Mouse (Mus musculus) ES-Bruce4 (cell line): ENCODE measurements around the gene Cxcr4. TPM values are rescaled to one million over a fixed set of nuclear protein-coding genes. Genes with fewer than 3 reads are reported as not detected.

Experiments used
- H3K27ac ChIP-seq: 2 replicates; pipeline ENCODE4 v1.5.1; 2012; ENCODE audit warnings: low read length, inconsistent platforms; ENCODE audit not compliant: insufficient read depth
- H3K27me3 ChIP-seq: 2 replicates; pipeline ENCODE4 v1.6.1; 2012; ENCODE audit warnings: mild to moderate bottlenecking, low read length, inconsistent platforms; ENCODE audit not compliant: control insufficient read depth, poor library complexity, insufficient read depth, severe bottlenecking
- H3K36me3 ChIP-seq: 2 replicates; pipeline ENCODE4 v1.6.1; 2012; ENCODE audit warnings: inconsistent platforms, mild to moderate bottlenecking, low read length, moderate library complexity; ENCODE audit not compliant: control insufficient read depth, poor library complexity, insufficient read depth, severe bottlenecking
- H3K4me1 ChIP-seq: one replicate; pipeline ENCODE4 v1.8.1; 2011; ENCODE audit warnings: low read length; ENCODE audit not compliant: control insufficient read depth, insufficient read depth
- H3K4me3 ChIP-seq: 2 replicates; pipeline ENCODE4 v1.5.1; 2011; ENCODE audit warnings: low read depth, mild to moderate bottlenecking, low read length
- H3K9ac ChIP-seq: 2 replicates; pipeline ENCODE4 v1.6.1; 2012; ENCODE audit warnings: low read depth, mild to moderate bottlenecking, inconsistent platforms; ENCODE audit not compliant: poor library complexity, severe bottlenecking
- H3K9me3 ChIP-seq: replicated peaks from 2 replicates; pipeline ENCODE4 v1.6.1; 2012; ENCODE audit warnings: mild to moderate bottlenecking, low read length, inconsistent platforms; ENCODE audit not compliant: control insufficient read depth, poor library complexity, insufficient read depth, severe bottlenecking
- CTCF ChIP-seq: IDR thresholded peaks from one replicate; pipeline ENCODE4 v1.8.1; 2011; ENCODE audit warnings: low read depth, low read length
- EP300 ChIP-seq: IDR thresholded peaks from 2 replicates; pipeline ENCODE4 v1.6.1; 2011; ENCODE audit warnings: low read depth, low read length; ENCODE audit not compliant: insufficient read depth
- POLR2A ChIP-seq: IDR thresholded peaks from one replicate; pipeline ENCODE4 v1.8.1; 2011; ENCODE audit warnings: low read length; ENCODE audit not compliant: insufficient read depth
- polyA plus RNA-seq: library from polyadenylated mRNA; stranded (reverse); fragments of >200 nt; gene quantifications from 2 replicates; pipeline ENCODE4 v1.2.4, GENCODE M21; 2011; ENCODE audit warnings: low read depth; ENCODE audit not compliant: missing spikeins, insufficient read depth, insufficient read length

Gene Cxcr4
- polyA plus RNA-seq, 1 experiment = 3.9 TPM

DNA sequence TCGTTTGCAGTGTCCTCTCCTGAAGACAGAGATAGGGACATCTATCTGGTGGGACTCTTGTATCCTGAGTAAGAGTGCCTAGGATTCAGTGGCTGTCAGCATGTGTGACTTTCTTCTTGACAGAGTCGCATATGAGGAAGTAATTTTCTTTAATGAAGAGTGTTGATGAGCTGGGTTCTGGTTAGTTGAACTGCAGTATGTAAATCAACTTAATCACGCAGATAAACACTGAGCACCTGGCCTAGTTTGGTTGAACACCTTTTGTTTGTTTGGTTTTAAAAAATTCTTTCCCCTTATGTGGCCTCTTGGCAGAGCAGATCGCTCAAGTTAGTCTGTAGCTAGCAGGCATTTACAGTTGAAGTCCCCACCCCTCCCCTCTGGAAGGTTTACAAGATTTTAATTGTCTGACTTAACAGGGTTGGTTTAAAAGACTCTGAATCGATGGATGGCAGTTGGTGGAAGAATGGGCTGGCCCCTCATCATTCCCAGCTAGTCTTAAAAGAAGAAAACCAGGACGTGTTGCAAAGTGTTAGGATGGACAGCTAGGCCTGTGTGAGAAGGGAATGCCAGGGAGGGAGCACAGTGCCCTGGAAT lies 8.7 kb downstream of the Cxcr4 start:
- TF ChIP-seq EP300 (no peak), POLR2A (no peak), CTCF (no peak)
- H3K9ac ChIP-seq = no peak overlapping the region
- H3K4me1 ChIP-seq = no peaks in the 10 kb centered on the region
- no peaks in the 10 kb centered on the region for H3K9me3 ChIP-seq
- H3K36me3 ChIP-seq = no peaks in the 10 kb centered on the region
- no peak overlapping the region for H3K4me3 ChIP-seq
- no peaks in the 10 kb centered on the region for H3K27me3 ChIP-seq
- H3K27ac ChIP-seq = no peak overlapping the region

DNA sequence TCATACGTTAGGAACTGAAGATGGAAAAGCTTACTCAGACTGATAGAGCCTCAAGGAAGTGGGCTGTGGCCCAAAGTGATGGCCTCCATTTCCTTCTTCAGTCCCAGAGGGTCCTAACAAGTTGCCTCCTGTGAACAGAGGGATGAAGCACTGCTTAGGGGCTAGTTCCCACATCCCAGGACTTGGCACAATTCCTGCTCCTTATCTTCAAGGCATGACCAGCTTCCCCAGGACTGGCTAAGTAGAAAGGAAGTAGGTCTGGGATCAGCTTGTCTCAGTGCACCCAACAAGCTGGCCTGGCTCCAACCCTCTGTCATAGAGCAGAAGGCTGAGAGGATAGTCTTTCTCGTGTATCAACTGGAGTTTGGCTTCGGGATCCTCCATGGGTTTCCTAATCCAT lies 11.8 kb downstream of the Cxcr4 start:
- Histone ChIP-seq H3K27ac (no peak overlapping the region), H3K36me3 (no peaks in the 10 kb centered on the region), H3K4me3 (no peak overlapping the region), H3K4me1 (no peaks in the 10 kb centered on the region), H3K27me3 (no peaks in the 10 kb centered on the region), H3K9me3 (no peaks in the 10 kb centered on the region), H3K9ac (no peak overlapping the region)
- TF ChIP-seq EP300 (no peak), POLR2A (no peak), CTCF (no peak)

DNA sequence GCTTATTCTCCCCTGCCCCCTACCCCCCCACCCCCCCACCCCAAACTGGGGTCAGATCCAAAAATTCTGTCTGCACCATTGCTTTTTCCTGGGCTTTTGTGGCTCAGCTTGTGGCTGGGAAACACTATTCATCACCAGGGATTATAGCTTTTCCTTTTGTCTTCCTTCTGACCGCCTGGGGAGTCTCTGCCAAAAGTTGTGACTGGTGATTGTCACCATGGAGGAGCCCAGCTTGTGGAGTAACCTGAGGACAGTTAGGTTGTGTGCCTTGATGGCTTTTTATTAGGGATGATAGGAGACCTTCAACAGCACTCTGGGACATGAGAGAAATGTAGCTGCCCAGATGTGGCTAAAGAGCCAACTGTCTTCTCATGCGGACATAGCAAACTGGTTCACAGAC lies 13.6 kb downstream of the Cxcr4 start:
- H3K4me1 ChIP-seq = no peaks in the 10 kb centered on the region
- H3K4me3 ChIP-seq = no peak overlapping the region
- H3K9ac ChIP-seq = no peak overlapping the region
- no peak for TF ChIP-seq EP300
- no peak for TF ChIP-seq CTCF
- no peak for TF ChIP-seq POLR2A
- H3K36me3 ChIP-seq = no peaks in the 10 kb centered on the region
- H3K27me3 ChIP-seq = no peaks in the 10 kb centered on the region
- H3K27ac ChIP-seq = no peak overlapping the region
- H3K9me3 ChIP-seq = no peaks in the 10 kb centered on the region

DNA sequence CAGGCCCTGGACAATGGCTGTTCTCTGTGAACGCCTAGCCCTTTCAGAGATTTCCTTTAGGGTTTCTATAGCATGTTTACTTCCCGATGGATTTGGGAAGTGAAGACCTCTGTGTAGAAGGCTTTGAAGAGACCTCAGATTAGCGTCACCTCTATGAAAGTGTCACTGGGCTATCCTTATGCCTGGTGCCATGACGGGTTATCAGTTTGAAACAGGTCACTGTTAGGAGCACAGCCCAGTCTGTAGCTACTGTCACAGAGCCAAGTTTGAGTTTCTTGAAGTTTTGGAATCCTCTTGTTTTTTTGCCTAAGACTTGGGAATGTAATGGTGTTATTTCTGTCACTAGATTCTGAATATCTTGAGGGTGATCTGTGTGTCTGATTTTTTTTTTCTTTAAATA lies 17.0 kb downstream of the Cxcr4 start:
- no peak overlapping the region for H3K27ac ChIP-seq
- H3K9ac ChIP-seq = no peak overlapping the region
- TF ChIP-seq CTCF (no peak), EP300 (no peak), POLR2A (no peak)
- no peak overlapping the region for H3K4me3 ChIP-seq
- H3K36me3 ChIP-seq = no peaks in the 10 kb centered on the region
- H3K9me3 ChIP-seq = no peaks in the 10 kb centered on the region
- H3K4me1 ChIP-seq = no peaks in the 10 kb centered on the region
- H3K27me3 ChIP-seq = no peaks in the 10 kb centered on the region

DNA sequence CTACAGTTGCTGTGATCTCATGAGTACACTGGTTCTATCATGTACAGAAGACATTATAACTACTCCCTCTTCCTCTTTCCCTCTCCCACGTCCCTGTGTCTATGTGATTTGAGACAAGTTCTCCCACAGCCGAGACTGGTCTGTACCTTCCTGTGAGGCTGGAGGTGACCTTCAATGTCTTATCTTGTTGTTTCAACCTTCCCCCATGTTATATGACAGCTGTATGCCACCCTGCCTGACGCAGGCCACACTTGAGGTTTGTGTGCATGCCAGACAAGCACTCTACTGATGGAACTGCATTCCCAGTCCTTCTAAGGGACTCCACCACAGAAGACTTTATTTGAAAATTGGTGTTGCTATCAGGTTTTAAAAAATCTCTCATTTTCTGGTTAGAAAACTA lies 21.1 kb downstream of the Cxcr4 start:
- no peak overlapping the region for H3K27ac ChIP-seq
- no peaks in the 10 kb centered on the region for H3K27me3 ChIP-seq
- H3K9me3 ChIP-seq = no peaks in the 10 kb centered on the region
- no peak overlapping the region for H3K4me3 ChIP-seq
- H3K36me3 ChIP-seq = no peaks in the 10 kb centered on the region
- H3K4me1 ChIP-seq = no peaks in the 10 kb centered on the region
- no peak overlapping the region for H3K9ac ChIP-seq
- TF ChIP-seq POLR2A = no peak
- no peak for TF ChIP-seq EP300
- no peak for TF ChIP-seq CTCF

DNA sequence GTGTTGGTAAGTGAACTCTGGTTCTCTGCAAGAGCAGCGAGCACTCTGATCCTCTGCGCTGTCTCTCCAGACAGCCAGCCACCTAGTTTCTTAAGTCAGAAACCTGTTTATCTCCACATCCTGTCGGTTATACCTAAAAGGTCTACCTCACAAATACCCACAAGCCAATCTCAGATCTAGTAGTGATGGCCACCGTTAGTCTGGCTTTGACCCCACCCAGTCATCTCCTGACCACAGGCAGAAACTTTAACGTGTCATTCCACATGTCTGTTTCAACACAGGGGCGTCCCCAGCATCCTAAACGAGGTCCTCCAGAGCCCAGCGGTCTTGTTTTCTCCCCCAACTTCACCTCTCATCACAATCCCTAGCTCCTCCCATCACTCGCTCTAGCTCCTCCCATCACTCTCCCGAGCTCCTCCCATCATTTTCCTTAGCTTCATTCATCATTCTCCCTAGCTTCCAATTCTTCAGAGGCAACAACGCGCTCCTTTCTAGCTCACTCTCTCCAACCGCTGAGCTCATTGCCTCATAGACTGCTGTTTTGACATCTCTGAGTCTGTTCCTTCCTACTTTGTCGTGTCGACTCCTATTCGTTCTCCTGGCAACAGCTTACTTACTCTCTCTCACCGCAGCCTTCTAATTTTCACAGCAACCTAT lies 22.0 kb downstream of the Cxcr4 start:
- H3K27me3 ChIP-seq = no peaks in the 10 kb centered on the region
- no peaks in the 10 kb centered on the region for H3K36me3 ChIP-seq
- H3K27ac ChIP-seq = no peak overlapping the region
- no peaks in the 10 kb centered on the region for H3K9me3 ChIP-seq
- TF ChIP-seq EP300 = no peak
- no peak for TF ChIP-seq CTCF
- no peak for TF ChIP-seq POLR2A
- no peaks in the 10 kb centered on the region for H3K4me1 ChIP-seq
- no peak overlapping the region for H3K4me3 ChIP-seq
- no peak overlapping the region for H3K9ac ChIP-seq
